In the genomic region with DNA sequence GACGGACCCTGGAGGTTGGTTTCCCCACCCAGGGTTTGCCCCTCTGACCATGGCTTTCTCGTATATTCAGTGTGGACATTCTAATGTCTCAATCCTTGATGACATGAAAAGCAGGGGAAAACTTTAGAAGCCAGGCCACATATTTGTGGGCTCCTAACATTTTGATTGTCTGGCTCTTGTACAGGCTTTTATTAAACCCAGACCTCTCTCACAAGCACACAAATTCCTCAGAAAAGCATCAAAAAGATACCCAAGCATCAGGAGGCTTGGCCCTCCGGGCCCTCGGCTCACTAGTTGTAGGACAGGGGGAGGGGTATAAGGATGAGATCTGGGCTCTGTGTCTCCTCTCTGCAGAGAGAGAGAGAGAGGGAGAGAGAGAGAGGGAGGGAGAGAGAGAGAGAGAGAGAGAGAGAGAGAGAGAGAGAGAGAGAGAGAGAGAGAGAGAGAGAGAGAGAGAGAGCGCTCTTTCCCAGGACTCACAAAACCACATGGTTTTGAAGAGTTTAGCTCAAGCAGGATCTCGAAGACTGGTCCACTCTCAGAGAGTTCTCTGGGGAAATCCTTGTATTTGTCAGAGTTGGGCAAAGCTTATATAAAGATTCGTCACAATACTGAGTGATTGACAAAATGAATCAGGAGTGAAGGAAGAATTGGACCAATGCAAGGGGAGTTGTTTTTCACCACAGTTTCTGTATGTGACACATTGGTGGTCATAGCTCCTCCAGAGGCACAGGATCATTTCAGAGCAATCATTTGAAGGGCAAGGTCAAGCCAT, we compare ENCODE assay signal across 13 mouse cellular contexts.
"Had no signal": no experiment of that assay in that cellular context is flagged by ENCODE, and none has a peak within 500 bp of the region (broad histone marks: within the 10 kb centered on the region; RNA-seq: fewer than 3 reads in every experiment).

No protein-coding gene starts in this region.

- H3K27me3 ChIP-seq: limb, embryonic 13.5 days; neural tube, embryonic 15.5 days had no signal

- H3K9me3 ChIP-seq: limb, embryonic 13.5 days; neural tube, embryonic 15.5 days had no signal

- H3K36me3 ChIP-seq: limb, embryonic 13.5 days; neural tube, embryonic 15.5 days had no signal

- H3K4me3 ChIP-seq: layer of hippocampus, adult 2 months; limb, embryonic 13.5 days; myocyte; neural tube, embryonic 15.5 days had no signal

- H3K4me2 ChIP-seq: limb, embryonic 13.5 days; neural tube, embryonic 15.5 days had no signal

- H3K4me1 ChIP-seq: neural tube, embryonic 15.5 days had no signal

- H3K9ac ChIP-seq: limb, embryonic 13.5 days; liver, embryonic 14.5 days; neural tube, embryonic 15.5 days had no signal

- H3K27ac ChIP-seq: kidney, postnatal 0 days; layer of hippocampus, adult 2 months; limb, embryonic 13.5 days; liver, embryonic 14.5 days; neural tube, embryonic 15.5 days; stomach, postnatal 0 days had no signal

- DNase-seq: kidney, adult 9 months; kidney, postnatal 4 days; lung, adult 18-20 months; midbrain, embryonic 14.5 days; thymus, adult 18-20 months; thymus, postnatal 25 days had no signal
